Mouse (Mus musculus) MEL (cell line): ENCODE data around the gene Irgm1. TPM values are rescaled to one million over a fixed set of nuclear protein-coding genes. Genes with fewer than 3 reads are reported as not detected.
A peak's percentile ranks its signal among the peaks of the same experiment; 100 is the strongest.

Experiments
- DNase-seq: peaks from one replicate; pipeline ENCODE4 v3.0.0; 2011; ENCODE audit warnings: low read depth, low spot score
- H3K27ac ChIP-seq: 2 replicates; pipeline ENCODE4 v1.5.1; 2012; ENCODE audit warnings: low read depth, mild to moderate bottlenecking, control low read depth, low read length, moderate library complexity; ENCODE audit not compliant: control insufficient read depth
- H3K27me3 ChIP-seq, 2 experiments: fragments of 150-350 bp in 1 of 2; sonication (generic) in 1 of 2; 2 replicates each; pipeline ENCODE4 v1.6.1; 2012; ENCODE audit warnings: low read length in 2 of 2, mild to moderate bottlenecking in 2 of 2, improper control_type of control experiment in 1 of 2, moderate library complexity in 1 of 2; ENCODE audit not compliant: insufficient read depth in 2 of 2, control insufficient read depth in 1 of 2
- H3K36me3 ChIP-seq, 2 experiments: 2 replicates each; pipeline ENCODE4 v1.6.1; 2012 to 2014; ENCODE audit warnings: low read length in 2 of 2, improper control_type of control experiment in 1 of 2, inconsistent platforms in 1 of 2, mild to moderate bottlenecking in 1 of 2; ENCODE audit not compliant: insufficient read depth in 2 of 2, control insufficient read depth in 1 of 2
- H3K4me1 ChIP-seq, 2 experiments: fragments of 150-350 bp in 1 of 2; sonication (generic) in 1 of 2; 2 replicates each; pipeline ENCODE4 v1.6.1; 2012; ENCODE audit warnings: low read length in 2 of 2, improper control_type of control experiment in 1 of 2, mild to moderate bottlenecking in 1 of 2; ENCODE audit not compliant: insufficient read depth in 2 of 2, control insufficient read depth in 1 of 2
- H3K4me3 ChIP-seq, 2 experiments: fragments of 150-350 bp in 1 of 2; sonication (generic) in 1 of 2; 2 replicates each; pipeline ENCODE4 v1.5.1; 2012; ENCODE audit warnings: low read depth in 2 of 2, low read length in 2 of 2, mild to moderate bottlenecking in 2 of 2, moderate library complexity in 2 of 2, control low read depth in 1 of 2, improper control_type of control experiment in 1 of 2; ENCODE audit not compliant: control insufficient read depth in 1 of 2, insufficient read depth in 1 of 2
- H3K79me2 ChIP-seq: 2 replicates; pipeline ENCODE4 v1.6.1; 2012; ENCODE audit warnings: mild to moderate bottlenecking, low read length, moderate library complexity; ENCODE audit not compliant: control insufficient read depth, poor library complexity, insufficient read depth
- H3K9ac ChIP-seq: 2 replicates; pipeline ENCODE4 v1.6.1; 2012; ENCODE audit warnings: low read depth, mild to moderate bottlenecking, control low read depth, low read length, moderate library complexity; ENCODE audit not compliant: control insufficient read depth, poor library complexity, severe bottlenecking
- H3K9me3 ChIP-seq: fragments of 150-350 bp; sonication (generic); replicated peaks from 2 replicates; pipeline ENCODE4 v1.6.1; 2012; ENCODE audit warnings: mild to moderate bottlenecking, low read length, improper control_type of control experiment, moderate library complexity; ENCODE audit not compliant: insufficient read depth
- CHD1 ChIP-seq: IDR thresholded peaks from 2 replicates; pipeline ENCODE4 v1.6.1; 2012; ENCODE audit warnings: low read depth, mild to moderate bottlenecking, inconsistent platforms, low read length, improper control_type of control experiment
- CTCF ChIP-seq, 3 experiments: IDR thresholded peaks in 2 of 3; conservative IDR thresholded peaks in 1 of 3; 2 replicates each; pipeline ENCODE4 v1.5.1; 2011 to 2012; ENCODE audit warnings: low read length in 3 of 3, low read depth in 2 of 3, mild to moderate bottlenecking in 2 of 3, improper control_type of control experiment in 1 of 3, inconsistent platforms in 1 of 3, mixed read lengths in 1 of 3, moderate library complexity in 1 of 3; ENCODE audit not compliant: control insufficient read depth in 1 of 3, insufficient read depth in 1 of 3, poor library complexity in 1 of 3, severe bottlenecking in 1 of 3
- E2F4 ChIP-seq: IDR thresholded peaks from 2 replicates; pipeline ENCODE4 v1.6.1; 2011; ENCODE audit warnings: low read depth, low read length, improper control_type of control experiment, borderline replicate concordance
- ELF1 ChIP-seq: IDR thresholded peaks from 2 replicates; pipeline ENCODE4 v1.6.1; 2014; ENCODE audit warnings: low read depth, mild to moderate bottlenecking, inconsistent platforms, low read length, improper control_type of control experiment, moderate library complexity
- HCFC1 ChIP-seq: IDR thresholded peaks from 2 replicates; pipeline ENCODE4 v1.6.1; 2012; ENCODE audit warnings: low read depth, mild to moderate bottlenecking, inconsistent platforms, low read length, improper control_type of control experiment, moderate library complexity
- JUND ChIP-seq: IDR thresholded peaks from 2 replicates; pipeline ENCODE4 v1.6.1; 2011; ENCODE audit warnings: low read depth, mild to moderate bottlenecking, improper control_type of control experiment, low read length
- MAFK ChIP-seq: IDR thresholded peaks from 2 replicates; pipeline ENCODE4 v1.6.1; 2011; ENCODE audit warnings: low read depth, mild to moderate bottlenecking, low read length, improper control_type of control experiment, borderline replicate concordance
- MAZ ChIP-seq: IDR thresholded peaks from 2 replicates; pipeline ENCODE4 v1.6.1; 2012; ENCODE audit warnings: low read depth, mild to moderate bottlenecking, inconsistent platforms, low read length, improper control_type of control experiment
- MXI1 ChIP-seq: IDR thresholded peaks from 2 replicates; pipeline ENCODE4 v1.6.1; 2011; ENCODE audit warnings: mild to moderate bottlenecking, low read depth, low read length, improper control_type of control experiment
- MYC ChIP-seq: IDR thresholded peaks from 2 replicates; pipeline ENCODE4 v1.6.1; 2011; ENCODE audit warnings: low read depth, mild to moderate bottlenecking, low read length, improper control_type of control experiment, moderate library complexity
- POLR2A ChIP-seq, 2 experiments: IDR thresholded peaks; 2 replicates each; pipeline ENCODE4 v1.6.1; 2011 to 2012; ENCODE audit warnings: low read length in 2 of 2, mild to moderate bottlenecking in 2 of 2, control low read depth in 1 of 2, improper control_type of control experiment in 1 of 2, low read depth in 1 of 2, moderate library complexity in 1 of 2; ENCODE audit not compliant: control insufficient read depth in 1 of 2, insufficient read depth in 1 of 2, poor library complexity in 1 of 2
- SIN3A ChIP-seq: IDR thresholded peaks from 2 replicates; pipeline ENCODE4 v1.6.1; 2012; ENCODE audit warnings: low read length, improper control_type of control experiment, inconsistent platforms
- TAL1 ChIP-seq: IDR thresholded peaks from 2 replicates; pipeline ENCODE4 v1.6.1; 2012; ENCODE audit warnings: mild to moderate bottlenecking, inconsistent platforms, low read length, moderate library complexity, mixed read lengths
- TBP ChIP-seq: IDR thresholded peaks from 2 replicates; pipeline ENCODE4 v1.8.0; 2011; ENCODE audit warnings: low read depth, low read length, improper control_type of control experiment
- ZC3H11A ChIP-seq: IDR thresholded peaks from 2 replicates; pipeline ENCODE4 v1.6.1; 2012; ENCODE audit warnings: low read depth, mild to moderate bottlenecking, inconsistent platforms, low read length, improper control_type of control experiment
- polyA plus RNA-seq, 2 experiments: library from polyadenylated mRNA; stranded (reverse) in 1 of 2; unstranded in 1 of 2; fragments of >175 nt in 1 of 2; fragments of >200 nt in 1 of 2; gene quantifications; 2 replicates each; pipeline versions ENCODE4 v1.2.1 to v1.2.4; 2012; ENCODE audit warnings: low replicate concordance in 2 of 2, low read depth in 1 of 2; ENCODE audit not compliant: insufficient read length in 2 of 2, insufficient read depth in 1 of 2, missing spikeins in 1 of 2
- total RNA-seq: library from RNA; depleted of rRNA; stranded (reverse); fragments of 300-350 nt; gene quantifications from 2 replicates; pipeline ENCODE4 v1.2.3, GENCODE M21; 2012

The Irgm1 gene
- total and polyA plus RNA-seq, 3 experiments, result 10.0 to 10.7 TPM; not detected in 1

- TF ChIP-seq TAL1 (0 out of 2 replicates have a peak, but pooled peaks have one; percentile 13), MYC (no peak), MAZ (no peak), E2F4 (peak; percentile 68; the same call in 1 of the 2 replicates)
These were observed 37.5 kb downstream of the Irgm1 start (continued) for GRCm38 (mm10) chr11:48833731-48834639.

DNA sequence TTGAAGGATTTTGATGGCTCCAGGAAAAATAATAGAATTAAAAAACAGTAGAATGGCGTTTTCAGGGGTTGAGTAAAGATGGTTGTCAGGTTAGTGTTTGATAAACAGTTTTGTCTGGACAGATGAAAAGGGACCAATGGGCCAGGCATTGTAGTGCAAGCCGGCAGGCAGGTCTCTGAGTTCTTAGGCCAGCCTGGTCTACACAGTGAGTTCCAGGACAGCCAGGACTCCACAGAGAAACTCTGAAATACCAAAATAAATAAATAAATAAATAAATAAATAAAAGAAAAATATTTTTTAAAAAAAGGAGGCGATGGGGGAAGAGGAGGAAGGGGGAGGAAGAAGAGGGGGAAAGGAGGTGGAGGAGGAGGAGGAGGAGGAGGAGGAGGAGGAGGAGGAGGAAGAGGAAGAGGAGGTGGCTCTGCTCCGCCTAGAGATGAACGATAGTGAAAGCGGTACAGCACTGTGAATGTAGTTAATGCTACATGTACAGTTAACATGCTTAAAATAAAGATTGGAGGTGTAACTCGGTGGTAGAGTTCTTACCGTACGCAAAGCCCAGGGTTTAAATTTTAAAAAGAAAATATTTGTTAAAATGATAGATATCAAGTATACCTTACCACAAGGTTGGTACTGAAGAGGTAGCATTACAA lies 38.3 kb downstream of the Irgm1 start:
- no peaks in the 10 kb centered on the region for H3K9me3 ChIP-seq
- H3K79me2 ChIP-seq, result no peaks in the 10 kb centered on the region; the same call in 1 of the 2 replicates
- H3K27me3 ChIP-seq, result no peaks in the 10 kb centered on the region
- H3K36me3 ChIP-seq, result peaks cover 0 to 14% of the 10 kb centered on the region in 2 experiments; a peak in 2 of 4 replicates
- H3K4me3 ChIP-seq, result peak overlapping the region; percentile 57 to 66
- peak overlapping the region; percentile 70 for H3K9ac ChIP-seq
- TF ChIP-seq MXI1, result 0 out of 2 replicates have a peak, but pooled peaks have one; percentile 13
- TF ChIP-seq MAZ, result no peak; the same call in 1 of the 2 replicates
- peak; percentile 50 for TF ChIP-seq SIN3A
- TF ChIP-seq MAFK, result no peak
- TF ChIP-seq TBP, result no peak
- no peak for TF ChIP-seq CHD1
- no peak for TF ChIP-seq ZC3H11A
- peak; percentile 40; the same call in 1 of the 2 replicates for TF ChIP-seq HCFC1
- no peak for TF ChIP-seq JUND
- TF ChIP-seq POLR2A (IDR thresholded peaks at IDR 0.05; ENCODE audit: control insufficient read depth in 1 of 2, insufficient read depth in 1 of 2, low read depth in 1 of 2, low read length in 2 of 2, poor library complexity in 1 of 2), result peak in 1 of 2 experiments; percentile 49; a peak in 1 of 4 replicates
- TF ChIP-seq CTCF (IDR thresholded peaks at IDR 0.05 in 2 of 3, conservative IDR thresholded peaks at IDR 0.05 in 1 of 3; ENCODE audit: control insufficient read depth in 1 of 3, insufficient read depth in 1 of 3, low read depth in 2 of 3, low read length in 3 of 3, poor library complexity in 1 of 3, severe bottlenecking in 1 of 3), result no peak
- 0 out of 2 replicates have a peak, but pooled peaks have one; percentile 22 for TF ChIP-seq ELF1
- DNase-seq, result peak; percentile 82
- peaks cover 0 to 28% of the 10 kb centered on the region in 2 experiments; a peak in 2 of 4 replicates for H3K4me1 ChIP-seq
- H3K27ac ChIP-seq, result peak overlapping the region; percentile 65

DNA sequence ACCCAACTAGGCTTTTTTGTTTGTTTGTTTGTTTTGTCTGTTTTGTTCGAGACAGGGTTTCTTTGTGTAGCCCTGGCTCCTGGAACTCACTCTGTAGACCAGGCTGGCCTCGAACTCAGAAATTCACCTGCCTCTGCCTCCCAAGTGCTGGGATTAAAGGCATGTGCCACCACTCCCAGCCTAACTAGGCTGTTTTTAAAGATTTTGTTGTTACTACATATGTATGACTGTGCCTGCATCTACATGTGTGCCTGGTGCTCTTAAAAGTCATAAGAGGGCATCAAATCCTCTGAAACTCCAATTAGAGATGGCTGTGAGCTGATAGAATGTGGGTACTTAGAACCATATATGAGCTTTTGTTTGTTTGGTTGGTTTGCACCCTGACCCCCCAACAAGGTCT lies 40.2 kb downstream of the Irgm1 start:
- Histone ChIP-seq H3K27me3 (no peaks in the 10 kb centered on the region), H3K9me3 (no peaks in the 10 kb centered on the region), H3K27ac (no peak overlapping the region), H3K9ac (no peak overlapping the region), H3K79me2 (no peaks in the 10 kb centered on the region), H3K4me1 (peaks cover 0 to 18% of the 10 kb centered on the region in 2 experiments; a peak in 2 of 4 replicates), H3K4me3 (no peak overlapping the region)
- DNase-seq, result no peak
- TF ChIP-seq CHD1 (no peak), TBP (peak; percentile 92)
- TF ChIP-seq, all 39 proteins: peak for 1
- peaks cover 0 to 9% of the 10 kb centered on the region in 2 experiments; a peak in 2 of 4 replicates for H3K36me3 ChIP-seq
